Mouse (Mus musculus) G1E-ER4 (cell line): Measurements from ENCODE around the gene Zfp710. TPM values are rescaled to one million over a fixed set of nuclear protein-coding genes. Genes with fewer than 3 reads are reported as not detected.

Source experiments
- GATA1 ChIP-seq: IDR thresholded peaks from one replicate; pipeline ENCODE4 v1.8.0; 2012; ENCODE audit warnings: low read length, inconsistent platforms
- polyA plus RNA-seq: library from polyadenylated mRNA; stranded (reverse); fragments of >175 nt; gene quantifications from 2 replicates; pipeline ENCODE4 v1.2.3, GENCODE M21; 2012

Zfp710 gene
- polyA plus RNA-seq, 1 experiment, result 38.7 TPM

DNA sequence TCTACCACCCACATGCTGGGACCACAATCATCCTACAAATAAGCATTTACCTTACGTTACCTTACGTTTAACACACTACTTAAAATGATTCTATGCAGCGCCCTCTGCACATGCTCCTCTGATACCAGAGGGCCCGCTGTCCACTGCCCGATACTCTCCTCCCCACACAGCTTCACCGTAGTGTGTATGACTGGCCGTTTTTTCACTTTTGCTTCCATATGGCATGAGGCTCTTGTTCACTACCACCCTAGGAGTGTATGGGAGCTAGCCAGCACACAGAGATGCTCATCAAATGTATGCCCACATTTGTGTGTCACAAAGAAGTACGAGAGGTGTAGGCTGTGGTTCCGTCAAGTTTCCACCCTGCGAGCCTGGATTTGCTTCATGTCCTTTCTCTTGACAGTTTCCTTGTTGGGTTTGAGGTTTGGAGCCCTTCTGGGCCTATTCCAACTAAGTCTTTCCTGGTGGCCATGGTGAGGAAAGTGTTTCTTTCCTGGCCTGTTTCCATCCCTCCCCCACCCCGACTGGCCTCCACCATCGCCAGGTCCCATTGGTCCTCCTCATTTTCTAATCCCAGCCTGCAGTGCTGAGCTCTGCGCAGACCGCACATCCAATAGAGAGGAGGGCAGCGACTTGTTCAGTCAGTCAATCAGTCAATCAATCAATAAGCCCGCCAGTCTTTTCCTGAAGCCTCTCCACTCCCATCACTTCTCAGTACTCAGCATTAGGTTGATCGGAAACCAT lies 37.6 kb downstream of the Zfp710 start:
- no peak for TF ChIP-seq GATA1

DNA sequence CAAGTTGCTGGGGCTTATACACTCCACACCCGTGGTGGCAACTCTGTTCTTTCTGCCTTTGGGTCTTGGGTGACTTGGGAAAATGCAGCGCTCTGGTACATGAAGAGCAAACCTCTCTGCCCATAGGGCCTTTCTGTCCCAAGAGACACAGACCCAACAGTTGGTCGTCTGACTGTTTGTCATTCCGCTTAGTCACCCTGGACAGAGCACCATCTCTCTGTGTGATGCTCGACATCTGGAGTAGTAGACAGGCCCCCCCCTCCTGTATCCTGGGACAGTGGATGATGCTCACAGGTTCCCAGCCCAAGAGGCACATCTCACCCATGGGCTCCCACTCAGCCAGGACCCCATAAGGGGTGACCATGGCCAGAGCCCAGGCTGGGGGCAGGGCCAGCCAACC lies 38.6 kb downstream of the Zfp710 start:
- TF ChIP-seq GATA1, result no peak

DNA sequence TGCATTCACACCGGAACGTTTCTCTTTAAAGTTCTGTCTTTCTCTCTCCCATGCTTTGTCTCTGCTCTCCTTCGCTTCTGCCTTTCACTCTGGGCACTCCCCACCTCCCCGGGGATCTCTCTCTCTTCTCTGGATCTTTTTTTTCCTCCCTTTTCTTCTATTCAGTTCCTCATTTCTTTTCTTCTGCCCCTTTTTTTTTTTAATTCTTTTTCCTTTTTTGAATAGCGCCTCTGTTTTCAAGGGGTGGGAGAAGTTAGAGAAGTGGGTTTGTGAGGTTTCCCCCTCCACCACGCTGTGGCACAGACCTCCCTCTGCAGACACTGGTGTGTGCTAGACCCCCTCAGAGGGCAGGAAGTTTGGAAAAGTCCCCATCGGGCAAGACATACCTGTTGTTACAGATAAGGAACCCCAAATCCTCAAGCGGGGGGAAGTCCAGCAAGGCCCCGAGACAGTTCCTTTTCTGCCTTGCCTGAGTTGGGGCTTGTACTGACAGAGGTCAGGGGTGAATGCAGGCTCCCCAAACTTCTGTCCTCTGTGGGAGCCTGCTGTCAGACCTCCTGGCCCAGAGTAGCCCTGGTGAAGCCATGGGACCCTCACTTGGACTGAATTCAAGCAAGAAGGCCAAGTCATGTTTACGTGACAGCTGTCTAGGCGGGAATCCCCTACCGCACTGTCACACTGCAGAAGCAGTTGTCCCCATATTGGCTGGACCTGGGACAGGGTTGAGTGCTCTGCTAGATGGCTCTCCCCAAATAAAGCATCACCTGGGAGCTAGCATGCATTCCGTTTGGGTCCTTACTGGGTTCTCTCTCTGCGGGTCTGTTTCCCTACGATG lies 39.5 kb downstream of the Zfp710 start:
- no peak for TF ChIP-seq GATA1

DNA sequence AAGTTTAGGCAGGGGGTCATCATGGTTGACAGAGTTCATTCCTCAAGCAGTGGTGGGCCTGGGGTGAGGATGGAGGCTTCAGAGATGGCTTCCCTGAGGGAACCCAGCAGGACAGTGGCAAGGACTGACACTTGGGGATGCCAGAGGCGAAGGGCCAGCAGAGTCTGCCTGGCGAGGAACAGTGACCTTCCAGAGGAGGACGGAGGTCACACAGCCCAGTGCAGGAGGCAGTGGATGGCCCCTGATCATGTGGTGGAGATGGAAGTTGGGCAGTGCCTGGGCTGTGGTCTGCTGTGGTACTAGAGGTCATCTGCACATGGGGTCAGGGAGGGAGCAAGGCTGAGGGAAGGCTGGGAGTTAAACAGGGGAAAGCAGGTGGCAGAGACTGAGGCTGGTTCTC lies 40.6 kb downstream of the Zfp710 start:
- no peak for TF ChIP-seq GATA1

DNA sequence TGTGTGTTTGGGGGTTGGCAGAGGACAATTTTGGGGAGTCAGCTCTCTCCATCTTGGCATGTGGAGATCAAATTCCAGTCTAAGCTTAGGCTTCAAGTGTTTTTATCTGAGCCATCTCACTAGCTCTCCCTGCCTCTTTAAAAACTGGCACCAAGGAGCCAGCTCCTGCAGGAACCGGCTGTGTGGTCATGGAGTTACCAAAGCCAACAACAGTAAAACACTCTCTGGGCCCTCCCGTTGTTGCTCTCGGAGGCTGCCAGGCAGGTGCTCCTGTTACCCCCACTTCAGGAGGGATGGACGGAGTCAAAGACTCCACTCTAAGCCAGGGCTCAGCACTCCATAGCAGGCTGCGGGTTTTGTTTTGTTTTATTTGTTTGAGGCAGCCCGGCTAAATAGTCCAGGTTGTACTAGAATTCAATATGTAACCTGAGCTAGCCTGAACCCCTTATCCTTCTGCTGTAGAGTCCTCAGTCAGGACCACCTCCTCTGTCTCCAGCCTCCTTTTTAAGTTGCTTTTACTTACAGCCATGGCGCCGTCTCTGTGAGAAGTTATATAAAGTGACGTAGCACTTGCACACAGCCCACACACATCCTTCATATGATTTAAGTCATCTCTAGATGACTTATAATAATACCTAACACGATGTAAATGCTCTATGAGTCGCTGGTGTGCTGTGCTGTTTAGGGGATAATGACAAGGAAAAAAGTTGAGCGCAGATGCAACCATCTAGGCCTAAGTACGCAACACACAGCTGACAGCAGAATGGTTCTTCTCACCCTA lies 42.3 kb downstream of the Zfp710 start:
- TF ChIP-seq GATA1, result no peak

DNA sequence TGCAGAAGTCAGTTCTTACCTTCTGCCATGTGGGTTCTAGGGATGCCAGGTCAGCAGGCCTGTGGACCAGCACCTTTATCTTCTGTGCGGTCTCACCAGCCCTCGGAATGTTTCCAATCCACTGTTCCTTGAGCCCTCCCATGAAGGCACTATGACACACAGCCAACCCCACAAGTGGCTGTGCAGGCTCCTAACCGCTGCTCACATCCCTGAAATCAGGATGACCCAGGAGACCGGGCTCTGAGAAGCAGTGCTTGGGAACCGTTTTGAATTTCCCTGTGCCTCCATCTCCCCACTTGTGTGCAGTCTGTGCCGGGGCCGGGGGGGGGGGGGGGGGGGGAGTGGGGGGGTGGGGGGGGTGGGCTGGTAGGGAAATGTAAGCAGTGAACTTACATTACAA lies 43.7 kb downstream of the Zfp710 start:
- TF ChIP-seq GATA1, result no peak

DNA sequence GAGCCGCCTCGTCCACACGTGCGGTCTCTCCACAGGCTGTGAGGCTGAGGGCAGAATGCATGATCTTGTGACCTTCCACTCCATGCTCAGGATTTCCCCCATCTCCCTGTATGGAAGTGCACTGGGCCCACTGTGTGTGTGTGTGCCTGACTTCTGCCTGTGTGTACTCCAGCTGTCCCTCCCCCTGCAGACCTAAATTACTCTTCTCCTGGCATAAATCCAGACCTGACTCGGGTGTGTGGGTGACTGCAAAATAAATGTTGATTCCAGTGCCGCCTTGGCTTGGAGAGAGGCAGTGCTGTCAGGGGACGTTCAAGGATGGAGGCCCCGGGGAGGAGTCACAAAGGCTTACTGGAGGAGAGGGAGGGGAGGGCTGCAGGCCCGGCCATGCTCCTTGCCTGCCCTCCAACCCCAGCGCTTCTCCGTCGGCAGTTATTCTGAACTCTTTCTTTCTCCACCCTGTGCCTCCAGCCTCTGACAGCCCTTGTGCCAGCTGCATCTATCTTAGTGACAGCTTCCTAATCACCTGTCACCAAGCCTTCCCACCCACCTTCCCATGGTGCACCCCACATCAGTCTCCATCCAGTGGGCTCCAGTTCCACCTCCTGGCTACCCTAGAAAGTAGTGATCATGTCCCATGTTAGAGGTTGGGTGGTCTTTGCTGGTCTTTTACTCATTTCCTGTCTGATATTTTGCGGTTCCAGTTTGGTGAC lies 45.2 kb downstream of the Zfp710 start:
- TF ChIP-seq GATA1, result no peak

DNA sequence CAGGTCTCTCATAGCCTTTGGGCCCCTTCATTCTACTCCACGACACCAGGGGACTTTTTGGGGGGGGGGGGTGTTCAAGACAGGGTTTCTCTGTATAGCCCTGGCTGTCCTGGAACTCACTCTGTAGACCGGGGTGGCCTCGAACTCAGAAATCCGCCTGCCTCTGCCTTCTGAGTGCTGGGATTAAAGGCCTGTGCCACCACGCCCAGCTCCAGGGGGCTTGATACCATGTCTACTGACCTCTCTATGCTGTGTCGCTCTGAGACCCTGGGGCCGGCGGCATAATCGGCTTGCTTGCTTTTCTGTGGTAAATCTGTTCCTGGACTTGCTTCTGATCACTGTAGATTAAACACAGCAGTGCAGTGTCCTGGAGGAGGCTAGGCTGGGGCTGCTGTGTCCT lies 46.6 kb downstream of the Zfp710 start:
- TF ChIP-seq GATA1, result no peak

DNA sequence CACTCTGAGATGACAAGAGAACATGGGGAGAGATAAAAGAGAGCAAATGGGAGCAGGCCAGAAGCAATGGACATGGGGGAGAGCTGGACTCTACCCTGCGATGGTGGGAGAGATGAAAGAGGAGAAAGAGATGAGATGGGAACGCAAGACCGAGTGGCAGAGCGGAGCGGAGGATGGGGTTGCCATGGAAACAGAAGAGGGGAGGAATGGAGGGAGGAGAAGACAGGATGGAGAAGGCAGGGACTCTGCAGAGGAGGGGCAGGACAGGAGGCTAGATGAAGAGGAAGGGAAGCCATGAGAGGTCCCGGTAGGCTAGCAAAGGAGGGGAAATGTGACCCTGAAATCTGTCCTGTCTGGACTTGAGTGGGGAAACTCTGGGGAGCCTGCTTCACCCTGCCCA lies 47.7 kb downstream of the Zfp710 start:
- TF ChIP-seq GATA1, result no peak

DNA sequence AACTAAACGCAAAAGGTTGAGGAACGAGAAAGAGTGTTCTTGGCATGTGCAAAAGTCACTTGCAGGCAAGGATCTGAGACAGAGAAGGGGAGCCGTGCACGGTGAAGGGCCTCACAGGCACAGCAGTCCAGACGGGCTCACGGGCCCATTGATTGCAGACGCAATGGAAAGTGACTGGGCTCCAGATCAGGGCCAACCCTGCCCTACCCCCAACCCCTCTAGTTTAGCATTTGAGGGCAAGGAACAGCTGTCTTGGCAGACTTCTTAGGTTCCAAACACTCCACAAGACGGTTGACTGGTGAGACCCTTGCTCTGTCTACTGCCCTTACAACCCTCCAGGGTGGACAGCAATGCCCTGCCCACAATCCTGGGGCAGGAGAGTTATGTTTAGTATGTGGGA lies 48.9 kb downstream of the Zfp710 start:
- no peak for TF ChIP-seq GATA1

DNA sequence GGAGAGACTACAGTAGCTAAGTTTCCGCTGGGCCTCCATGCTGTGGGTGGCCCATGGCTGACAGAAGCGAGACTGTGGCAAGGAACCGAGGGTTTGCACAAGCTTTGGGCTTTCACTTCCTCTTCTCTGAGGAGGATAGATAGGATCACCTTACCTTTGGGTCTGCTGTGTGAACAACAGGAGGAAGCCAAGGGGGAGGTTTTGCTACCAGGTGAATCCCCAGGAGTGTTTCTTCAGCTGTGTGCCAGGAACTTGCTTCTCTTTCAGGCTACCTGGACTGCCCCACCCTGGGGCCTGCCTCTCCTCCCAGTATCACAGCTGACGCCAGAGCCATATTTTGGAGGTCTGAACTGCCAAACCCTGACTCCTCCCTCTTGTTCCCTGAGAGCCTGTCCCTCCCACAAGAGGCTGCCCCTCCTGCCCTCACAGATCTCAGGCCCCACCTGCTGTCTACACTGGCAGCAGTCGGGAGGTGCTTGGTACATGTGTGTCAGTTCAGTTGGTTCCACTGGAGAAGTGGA lies 50.4 kb downstream of the Zfp710 start:
- TF ChIP-seq GATA1, result no peak

DNA sequence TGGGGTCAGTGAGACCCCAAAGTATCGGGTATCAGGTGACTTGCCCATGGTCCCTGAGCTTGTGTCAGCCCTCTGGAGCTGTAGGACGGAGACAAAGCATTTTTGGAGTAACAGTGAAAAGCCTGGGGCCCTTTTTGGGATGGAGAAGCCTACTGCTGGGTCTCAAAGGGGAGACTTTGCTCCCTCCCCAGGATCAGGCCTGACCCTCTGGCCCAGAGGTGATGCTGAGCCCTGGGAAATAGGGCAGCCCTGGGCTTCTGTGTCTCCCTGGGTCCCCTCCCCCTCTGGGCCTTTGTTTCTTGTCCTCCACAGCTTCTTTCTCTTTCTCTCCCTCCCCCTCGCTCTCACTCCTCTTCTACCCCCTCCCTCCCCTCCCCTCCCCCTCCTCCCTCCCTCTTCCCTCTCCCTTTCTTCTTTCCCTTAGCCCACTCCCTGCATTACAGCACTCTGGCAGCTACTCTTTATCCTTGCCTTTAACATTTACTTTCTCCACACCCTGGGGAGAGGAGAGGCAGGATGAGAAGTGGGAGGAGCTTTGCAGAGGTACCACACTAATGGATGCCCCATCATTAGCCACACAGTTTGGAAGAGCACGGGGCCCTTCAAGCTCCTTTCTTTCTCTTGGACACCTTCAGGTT lies 51.5 kb downstream of the Zfp710 start:
- TF ChIP-seq GATA1, result no peak

DNA sequence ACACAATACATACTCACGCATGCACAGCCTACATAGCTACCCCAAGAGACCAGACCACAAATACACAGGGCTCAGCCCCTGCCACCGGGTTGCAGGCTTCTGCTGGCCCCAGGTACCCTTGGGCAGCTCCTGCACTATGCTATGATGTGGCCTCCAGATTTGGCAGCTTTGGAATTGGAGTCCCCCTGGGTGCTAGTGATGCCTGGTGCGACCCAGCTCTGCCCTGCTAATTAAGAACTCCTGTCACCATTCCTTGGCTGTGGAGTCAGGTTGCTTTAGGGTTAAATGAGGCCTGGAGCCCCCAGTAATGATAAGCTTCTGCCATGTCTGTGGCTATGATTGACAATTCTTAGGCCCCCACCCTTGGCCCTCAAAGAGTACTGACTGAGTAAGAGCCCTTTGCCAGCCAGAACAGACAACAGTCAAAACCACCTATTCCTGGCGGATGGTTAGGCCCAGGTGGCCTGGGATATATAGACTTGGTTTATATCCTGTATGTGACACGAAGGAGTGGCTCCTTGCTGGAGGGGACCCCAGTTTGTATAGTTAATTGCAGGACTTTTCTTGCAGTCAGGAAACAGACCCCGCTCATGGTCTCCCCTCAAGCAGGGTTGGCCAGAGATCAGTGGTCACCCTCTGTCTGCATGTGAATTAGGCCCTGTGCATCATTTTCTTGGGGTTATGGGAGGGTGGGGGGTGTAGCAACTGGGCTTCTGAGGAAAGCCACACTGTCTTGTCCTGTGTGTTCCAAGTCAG lies 52.5 kb downstream of the Zfp710 start:
- no peak for TF ChIP-seq GATA1

DNA sequence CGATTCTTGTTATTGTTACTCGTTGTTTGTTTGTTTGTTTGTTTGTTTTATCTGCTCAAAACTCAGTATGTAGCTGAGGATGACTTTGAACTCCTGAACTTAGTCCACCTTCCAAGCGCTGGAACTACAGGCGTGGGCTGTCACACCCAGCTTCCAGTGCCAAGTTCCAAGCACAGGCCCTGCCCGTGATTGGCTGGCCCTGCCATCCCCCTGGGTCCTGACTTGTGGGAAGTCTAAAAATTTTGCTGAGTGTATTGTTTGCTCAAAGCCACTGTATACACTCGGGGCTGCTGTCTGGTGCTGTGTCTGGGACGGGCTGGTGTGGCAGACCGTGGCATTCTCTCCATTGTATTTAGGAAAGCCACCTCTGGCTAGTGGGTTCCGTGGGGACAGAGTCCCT lies 53.2 kb downstream of the Zfp710 start:
- TF ChIP-seq GATA1, result no peak
